Mouse (Mus musculus) naive thymus-derived CD4-positive, alpha-beta T cell, adult 2 months (primary cell): ENCODE data around the gene U2af1.
A peak's percentile ranks its signal among the peaks of the same experiment; 100 is the strongest.
"Not testable (repeated sequence)": the region's sequence is repeated elsewhere in the genome, so short reads cannot be mapped to it uniquely, and the experiment has no call there.

Experiments used
- DNase-seq: peaks from one replicate; pipeline ENCODE4 v3.0.0-alpha.2; 2011; ENCODE audit warnings: low read depth

U2af1 gene

DNA sequence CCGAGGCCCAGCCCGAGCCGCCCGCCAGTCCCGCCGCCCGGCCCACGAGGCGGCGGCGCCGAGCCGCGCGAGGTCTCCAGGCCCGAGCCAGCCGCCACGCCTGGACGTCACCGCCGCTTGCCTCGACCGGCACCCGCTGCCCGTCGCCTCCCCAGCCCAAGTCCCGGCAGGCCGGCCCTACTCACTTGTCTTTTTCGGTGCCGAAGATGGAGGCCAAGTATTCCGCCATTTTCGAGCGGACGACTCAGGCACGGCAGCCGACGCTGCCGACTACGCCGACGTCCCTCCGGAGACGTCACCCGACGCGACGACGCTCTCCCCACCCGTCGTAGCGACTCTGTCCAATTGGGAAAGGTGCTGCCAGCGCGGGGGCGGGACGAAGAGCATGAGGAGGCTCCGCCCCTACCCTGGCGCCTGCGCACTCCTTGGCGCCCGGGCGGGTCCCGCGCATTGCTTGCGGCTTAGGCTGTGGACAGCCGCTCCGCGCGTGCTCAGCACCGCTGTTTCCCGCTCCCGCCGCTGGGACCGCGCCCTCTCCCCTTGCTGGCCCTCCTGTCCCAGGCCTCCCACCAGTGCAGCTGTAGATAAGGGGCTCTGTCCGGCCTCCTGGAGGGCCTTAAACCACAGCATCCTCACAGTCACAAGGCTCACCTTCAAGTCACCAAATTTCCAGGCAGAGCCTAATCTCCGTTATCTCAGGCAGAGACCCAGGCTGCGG is at the start of gene U2af1:
Gene U2af1, minus strand, starts transcription at position 425 of the 718 bp plus-strand sequence.
- peak; percentile 99 for DNase-seq

DNA sequence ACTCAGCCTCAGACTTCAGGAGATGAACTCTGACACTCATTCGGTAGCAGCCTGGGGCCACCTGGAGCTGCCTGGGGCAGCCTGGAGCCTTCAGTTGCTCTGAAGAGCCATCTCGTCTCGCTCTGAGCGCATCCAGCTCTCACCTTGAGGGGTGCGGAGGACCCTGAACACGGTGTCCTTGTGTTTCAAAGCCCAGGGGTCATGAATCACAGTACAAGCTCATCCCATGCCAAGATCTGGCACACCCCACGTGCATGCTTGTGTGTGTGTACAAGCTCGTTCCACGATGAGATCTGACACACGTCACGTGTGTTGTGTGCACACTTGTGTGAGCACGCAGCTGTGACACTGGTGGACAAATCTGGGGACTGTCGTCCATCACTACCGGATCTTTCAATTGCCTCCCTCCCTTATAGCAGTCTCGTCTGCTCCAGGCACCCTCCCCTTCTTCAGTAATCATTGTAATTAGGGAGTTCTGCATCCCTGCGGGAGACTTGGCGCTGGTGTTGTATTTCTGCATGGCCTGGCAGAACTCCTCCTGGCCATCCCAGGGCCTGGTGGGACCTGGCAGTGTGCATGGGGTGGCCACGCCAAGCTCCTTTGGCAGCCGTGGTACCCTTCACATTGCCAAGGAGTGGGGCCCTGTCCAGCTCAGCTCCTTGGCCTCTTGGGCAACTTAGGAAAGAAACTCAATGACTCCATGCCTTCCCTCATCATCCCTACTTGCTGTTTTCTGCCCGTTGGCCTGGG is 46.8 kb upstream of the U2af1 start:
- DNase-seq = no peak

DNA sequence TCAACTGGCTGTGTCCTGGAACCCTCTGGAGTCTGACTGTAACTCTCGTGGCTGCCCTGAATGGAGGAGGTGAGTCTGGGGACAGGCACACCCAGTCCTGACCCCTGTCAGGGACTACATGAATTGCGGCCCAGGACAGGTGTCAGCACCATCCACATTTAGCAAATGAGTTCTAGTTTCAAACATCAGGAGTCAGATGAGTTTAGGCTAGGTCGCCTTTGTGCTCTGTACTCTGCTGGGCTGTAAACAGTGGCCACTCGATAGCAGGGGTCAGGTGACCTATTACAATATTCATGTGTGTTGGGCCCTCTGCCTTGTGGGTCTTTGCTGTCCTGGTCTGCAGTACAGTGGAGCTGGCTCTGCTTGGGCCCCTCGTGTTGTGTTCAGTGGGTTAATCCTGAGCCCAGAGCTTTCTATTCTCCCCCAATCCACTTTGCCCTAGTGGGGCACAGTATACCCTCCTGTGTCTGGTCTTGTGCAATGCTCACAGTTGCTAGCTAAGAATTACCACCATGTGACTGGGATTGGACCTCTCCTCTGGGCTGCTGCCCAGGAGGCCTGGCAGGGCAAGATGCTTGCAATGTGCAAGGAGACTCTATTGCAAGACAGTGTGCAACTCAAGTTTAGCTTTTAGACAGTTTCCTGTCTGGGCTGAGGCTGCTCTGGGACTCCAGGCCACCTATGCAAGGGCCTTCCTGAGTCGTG is 44.7 kb upstream of the U2af1 start:
- DNase-seq = no peak

DNA sequence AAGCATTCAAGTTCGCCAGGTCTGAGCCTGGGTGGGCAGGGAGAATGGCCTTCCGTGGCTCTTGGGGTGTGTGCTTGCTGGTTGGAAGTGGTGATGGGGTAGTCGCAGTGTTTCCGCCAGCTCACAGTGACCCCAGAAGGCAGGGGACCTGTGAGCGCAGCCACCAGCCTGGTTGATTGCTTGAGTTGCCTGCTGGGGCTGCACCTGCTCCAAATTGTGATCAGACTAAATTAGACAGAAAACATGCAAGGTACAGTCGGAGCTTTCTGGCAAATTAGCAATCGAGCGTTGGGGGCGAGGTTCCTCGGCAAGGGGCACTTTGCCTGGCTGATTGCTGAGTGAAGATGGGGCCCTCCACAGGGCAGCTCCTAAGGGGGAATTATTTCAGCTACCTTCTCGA is 39.7 kb upstream of the U2af1 start:
- no peak for DNase-seq

DNA sequence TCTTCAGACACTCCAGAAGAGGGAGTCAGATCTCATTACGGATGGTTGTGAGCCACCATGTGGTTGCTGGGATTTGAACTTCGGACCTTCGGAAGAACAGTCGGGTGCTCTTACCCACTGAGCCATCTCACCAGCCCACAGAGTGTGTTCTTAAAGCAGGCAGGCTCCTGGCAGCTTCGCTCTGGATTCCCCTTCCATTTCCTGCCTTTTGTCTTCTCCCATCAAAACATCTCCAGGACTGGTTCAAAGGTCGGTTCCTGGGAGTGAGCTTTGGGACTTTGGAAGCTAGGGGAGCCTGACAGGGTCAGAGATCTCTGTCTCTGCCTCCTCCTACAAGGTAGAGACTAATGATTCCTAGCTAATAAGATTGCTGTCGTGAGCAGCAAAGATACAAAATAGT is 36.7 kb upstream of the U2af1 start:
- not testable (repeated sequence) for DNase-seq

DNA sequence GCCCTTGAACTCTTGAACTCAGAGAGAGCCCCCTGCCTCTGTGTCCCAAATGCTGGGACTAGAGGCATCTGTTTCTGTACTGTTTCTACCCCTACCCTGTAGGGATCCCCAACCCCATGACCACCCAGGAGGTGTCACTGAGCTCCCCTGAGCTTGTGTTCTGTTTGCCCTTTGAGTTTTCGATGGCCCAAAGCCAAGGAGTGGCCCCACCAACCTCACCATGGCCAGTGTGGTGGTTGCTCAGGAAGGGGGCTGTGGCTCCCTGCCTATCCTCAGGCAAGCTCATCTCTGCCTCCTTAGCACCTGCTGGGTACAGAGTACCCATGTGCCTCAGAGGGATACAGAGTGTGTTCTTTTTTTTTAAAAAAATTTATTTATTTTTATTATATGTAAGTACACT is 36.3 kb upstream of the U2af1 start:
- DNase-seq = no peak

DNA sequence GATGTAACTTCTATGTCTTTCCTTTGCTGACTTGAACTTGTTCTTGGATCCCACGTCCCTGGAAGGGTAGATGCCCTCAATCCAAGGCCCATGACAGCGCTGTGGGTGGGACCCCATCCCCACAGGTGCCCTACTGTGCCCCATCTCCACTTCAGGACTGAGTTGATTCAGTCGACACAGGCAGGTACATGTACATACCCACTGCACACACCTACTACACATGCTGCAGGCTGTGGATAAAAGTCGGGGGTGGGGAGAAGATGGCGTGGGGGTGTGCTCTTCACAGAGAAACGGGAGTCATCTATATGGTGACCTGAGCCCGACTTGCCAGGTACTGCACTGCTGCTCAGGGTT is 35.3 kb upstream of the U2af1 start:
- DNase-seq = no peak

DNA sequence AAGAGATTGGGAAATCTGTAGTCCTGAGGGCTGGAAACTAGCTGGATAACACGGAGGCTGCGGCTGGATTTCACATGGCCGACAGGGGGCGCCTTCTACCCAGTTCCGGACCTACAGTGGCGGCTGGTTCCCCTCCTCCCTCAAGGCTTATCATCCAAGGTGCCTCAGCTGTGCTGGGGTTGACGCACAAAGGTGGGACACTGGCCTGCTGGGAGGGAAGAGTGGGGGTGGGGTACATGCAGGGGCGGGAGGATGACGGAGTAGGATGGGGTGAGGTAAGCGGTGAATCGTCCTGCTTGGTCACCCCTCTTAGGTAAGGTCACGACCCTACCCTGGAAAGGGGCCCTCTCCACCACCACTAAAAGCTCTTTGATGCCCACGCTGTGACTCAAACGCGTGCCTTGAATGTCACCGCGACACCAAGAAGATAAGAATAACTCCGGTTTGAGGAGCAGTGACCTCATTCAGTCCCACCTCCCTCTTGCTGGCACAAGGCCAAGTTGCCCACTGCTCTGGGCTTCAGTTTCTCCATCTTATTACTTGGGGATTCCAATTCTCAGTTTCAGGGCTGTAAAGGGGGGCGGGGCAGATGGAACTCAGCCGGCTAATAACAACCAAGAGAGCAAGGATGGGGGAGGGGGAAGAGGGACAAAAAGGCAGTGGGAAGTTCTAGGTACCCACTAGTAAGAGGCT is 34.8 kb upstream of the U2af1 start:
- DNase-seq = peak; percentile 89

DNA sequence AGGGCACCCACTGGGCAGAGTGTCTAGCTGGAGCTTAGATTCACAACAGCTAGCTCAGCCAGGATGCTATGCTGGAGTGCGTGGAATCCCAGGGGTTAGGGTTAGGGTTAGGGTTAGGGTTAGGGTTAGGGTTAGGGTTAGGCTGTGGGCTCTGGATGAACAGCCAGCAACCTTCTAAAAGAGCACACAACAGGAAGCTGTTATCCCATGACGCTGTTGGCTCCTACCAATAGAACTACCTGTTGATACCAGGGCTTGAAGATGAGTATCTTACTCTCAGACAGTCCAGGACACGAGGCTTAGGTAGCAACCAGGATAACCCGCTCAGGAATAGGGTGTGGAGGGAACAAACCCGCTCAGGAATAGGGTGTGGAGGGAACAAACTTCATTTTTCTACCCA is 34.2 kb upstream of the U2af1 start:
- DNase-seq = no peak

DNA sequence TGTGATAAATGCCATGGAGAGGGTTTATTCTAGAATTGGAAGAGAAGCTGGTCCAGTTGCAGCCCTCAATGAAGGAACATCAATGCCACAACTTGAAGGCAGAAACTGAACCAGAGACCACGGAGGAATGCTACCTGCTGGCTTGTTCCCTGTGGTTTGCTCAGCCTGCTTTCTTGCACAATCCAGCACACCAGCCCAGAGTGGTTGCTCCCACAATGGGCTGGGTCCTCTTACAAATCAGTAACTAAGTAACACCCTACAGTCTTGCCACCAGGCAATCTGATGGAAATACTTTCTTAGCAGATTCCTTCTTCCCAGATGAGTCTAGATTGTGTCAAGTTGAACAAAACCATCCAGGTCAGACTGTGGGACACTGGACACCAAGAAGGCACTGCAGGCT is 30.9 kb upstream of the U2af1 start:
- DNase-seq = no peak

DNA sequence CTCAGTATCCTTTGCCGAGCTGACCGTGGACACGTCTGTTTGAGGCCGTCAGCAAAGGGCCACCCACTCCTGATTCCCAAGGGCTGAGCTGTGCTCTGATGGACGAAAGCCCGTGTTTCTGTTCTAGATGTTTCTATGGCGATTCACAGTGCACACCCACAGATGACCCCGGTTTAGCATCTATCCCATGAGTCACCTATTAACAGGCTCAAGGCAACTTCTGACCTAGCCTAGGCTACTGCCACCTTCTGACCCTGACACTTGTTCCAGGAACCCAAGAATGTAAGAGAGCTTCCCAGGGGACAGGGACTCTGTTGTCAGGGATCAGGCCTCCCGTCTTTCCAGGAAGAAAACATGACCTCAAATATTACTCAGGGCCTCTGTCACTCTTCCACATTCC is 29.4 kb upstream of the U2af1 start:
- DNase-seq = no peak

DNA sequence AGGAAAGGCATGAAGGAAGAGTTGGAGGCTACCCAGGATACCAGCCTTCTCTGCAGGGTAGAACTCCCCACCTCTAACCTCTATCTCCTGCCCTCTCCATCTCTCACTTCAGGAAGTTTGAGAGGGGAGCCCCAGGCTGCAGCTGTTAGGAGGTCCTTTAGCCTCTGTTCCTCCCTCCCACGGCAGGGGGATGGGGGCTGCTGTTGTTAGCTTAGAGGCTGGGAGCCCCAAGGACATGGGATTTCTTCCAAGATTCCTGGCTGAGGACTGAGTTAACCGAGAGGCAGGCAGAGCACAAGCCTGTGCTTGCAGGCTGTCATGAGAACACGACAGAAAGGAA is 27.5 kb upstream of the U2af1 start:
- DNase-seq = no peak

DNA sequence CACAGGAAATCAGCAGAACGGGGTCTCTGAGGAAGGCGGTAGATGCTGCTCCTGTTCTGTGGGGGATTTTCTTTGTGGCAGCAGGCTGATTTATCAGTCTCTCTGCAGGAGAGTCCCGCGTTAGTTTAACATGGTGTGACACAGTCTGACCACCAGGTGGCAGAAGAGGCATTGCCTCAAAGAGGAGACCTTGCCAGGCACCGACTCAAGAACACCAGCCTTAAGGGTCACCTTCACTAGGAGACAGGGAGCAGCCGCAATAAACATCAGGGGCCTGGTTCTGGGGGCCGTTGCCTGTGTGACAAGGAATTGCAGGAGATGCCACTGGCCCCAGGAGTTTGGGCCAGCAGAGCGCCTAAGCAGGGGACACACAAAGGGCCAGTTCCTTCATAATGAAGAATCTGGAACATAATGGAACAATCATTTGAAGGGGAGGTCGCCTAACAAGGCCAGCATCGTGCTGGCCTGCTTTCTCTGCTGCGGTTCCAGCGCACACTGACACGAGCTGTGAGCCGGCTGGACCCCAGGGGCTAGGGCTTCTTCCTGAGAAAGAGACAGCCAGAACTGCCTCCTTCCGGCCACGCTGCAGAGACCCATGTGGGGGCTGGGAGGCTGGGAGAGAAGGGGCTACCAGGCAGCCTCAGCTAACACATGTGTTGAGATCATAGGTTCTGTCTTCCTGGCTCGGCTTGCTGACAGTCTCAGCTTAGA is 27.0 kb upstream of the U2af1 start:
- peak; percentile 91 for DNase-seq

DNA sequence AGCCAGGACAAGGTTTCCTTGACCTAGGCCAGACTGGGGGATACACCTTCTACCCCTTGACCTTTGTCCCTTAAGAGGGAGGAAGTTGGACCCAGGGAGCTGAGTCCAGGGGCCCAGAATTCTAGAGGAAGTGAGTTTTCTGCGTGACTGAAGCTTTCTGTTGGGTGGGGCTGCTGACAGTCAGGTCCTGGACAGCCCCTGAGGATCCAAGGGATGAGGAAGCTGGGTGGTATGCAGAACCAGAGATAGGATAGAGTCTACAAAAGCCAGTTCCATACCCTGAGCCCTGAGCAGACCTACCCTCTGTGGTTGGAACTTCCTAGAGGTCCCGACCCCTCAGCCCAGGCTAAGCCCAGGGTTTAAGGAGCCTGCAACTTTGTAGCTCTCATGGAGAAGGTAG is 21.8 kb upstream of the U2af1 start:
- no peak for DNase-seq

DNA sequence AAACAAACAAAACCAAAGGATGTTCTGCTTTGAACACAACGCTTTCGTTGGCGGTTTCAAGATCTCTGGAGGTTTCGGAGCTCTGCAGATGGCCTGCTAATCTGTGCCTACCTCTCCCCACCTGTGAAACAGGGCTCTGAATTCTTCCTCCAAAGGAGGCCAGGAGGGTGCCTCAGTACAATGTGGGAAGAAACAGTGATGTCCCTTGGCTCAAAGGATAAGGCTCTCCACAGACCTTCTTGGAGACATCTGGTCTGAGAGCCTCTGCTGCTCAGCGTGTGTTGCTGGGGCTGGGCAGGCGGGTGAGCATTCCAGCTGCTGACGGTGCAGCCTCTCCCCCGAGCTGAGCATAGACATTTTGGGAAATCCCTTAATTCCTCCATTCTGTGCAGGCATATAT is 18.8 kb upstream of the U2af1 start, which contains the start of gene Cryaa:
Gene Cryaa, plus strand, starts transcription at position 301 of the 400 bp plus-strand sequence.
- no peak for DNase-seq

DNA sequence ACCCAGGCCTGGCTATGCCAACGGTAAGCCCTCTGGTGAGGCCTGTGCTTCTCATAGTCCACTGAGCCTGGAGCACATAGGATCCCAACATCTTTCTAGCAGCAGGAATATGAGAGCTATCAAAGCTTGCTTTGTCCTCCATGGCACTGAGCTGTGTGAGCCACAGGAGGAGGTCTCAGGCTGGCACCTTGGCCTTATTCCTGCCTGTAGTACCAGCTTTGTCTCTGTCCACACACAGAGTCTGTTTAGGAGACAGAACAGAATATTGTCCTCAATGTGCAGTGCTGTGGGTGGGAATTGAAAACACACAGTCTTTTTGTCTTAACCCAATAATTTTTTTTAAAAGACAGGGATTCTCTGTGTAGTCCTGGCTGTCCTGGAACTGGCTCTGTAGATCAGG is 15.7 kb upstream of the U2af1 start:
- no peak for DNase-seq

DNA sequence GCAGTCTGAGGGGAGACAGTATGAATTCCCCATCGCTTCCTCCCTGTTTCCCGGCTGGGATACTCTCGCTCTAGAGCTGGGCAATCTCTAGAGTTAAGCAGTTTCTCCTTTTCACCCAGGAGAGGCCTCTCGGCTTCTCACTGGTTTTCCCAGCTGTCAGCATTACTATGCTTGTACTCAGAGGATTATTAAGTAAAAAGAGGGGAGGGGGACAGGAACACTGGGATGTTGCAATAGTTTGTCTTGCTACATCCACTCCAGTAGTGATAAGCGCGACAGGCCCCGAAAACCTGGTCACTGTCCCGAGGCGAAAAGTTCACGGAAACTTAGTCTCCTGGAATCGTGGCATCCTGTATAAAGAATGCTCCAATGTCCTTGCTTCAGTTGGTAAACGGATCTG is 13.6 kb upstream of the U2af1 start:
- DNase-seq = no peak

DNA sequence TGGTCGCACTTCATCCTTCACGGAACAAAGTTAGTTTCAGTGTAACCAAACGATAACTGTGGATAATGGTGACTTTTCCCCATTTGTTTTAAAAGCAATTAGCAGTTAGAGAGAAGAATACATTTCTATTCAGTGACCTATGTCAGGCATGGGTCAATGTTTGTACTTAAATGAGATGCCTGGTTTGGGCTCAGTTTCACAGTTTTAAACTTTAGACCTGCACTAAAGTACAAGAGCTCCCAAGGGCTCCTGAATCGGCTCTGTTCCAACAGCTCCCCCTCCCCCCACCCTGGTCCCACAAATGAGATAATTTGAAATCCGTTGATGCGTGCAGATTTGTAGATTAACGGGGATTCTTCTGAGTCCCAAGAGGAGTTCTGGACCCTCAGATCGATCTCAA is 13.0 kb upstream of the U2af1 start:
- DNase-seq = no peak

DNA sequence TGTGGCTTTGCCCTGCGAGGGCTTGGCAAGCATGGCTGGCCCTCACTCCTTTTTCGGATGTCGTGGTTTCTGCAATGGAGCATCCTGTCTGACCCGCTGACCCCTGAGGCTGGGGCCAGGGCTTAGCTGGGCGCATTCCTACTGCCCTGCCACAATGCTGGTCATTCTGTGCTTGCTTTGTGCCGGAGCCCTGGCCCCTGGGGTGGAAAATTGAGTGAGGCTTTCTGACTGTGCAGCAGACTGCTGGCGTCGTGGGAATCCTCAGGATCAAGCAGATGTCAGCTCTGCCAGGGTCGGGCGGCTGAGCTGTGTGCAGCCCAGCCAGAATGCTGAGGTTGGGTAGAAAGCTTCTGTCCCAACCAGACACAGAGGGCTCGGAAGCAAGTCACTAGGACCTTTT is 11.5 kb upstream of the U2af1 start:
- DNase-seq = no peak

DNA sequence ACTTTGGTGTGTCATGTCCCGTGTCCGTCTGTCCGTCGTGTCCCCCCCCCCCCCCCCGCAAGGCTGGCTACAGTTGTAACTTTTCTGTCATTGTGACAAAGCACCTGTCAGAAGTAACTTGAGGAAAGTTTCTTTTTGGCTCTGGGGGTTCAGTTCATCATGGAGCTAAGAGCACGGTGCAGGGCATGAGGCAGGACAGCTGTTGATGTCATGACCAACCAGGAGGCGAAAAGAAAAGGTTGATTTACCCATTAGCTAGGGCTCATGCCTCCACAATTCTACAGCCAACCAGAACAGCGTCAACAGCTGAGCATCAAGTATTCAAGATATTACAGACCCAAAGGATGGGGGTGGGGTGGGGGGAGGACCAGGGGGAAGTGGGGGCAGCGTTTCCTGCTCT is 9.6 kb upstream of the U2af1 start:
- DNase-seq = no peak

DNA sequence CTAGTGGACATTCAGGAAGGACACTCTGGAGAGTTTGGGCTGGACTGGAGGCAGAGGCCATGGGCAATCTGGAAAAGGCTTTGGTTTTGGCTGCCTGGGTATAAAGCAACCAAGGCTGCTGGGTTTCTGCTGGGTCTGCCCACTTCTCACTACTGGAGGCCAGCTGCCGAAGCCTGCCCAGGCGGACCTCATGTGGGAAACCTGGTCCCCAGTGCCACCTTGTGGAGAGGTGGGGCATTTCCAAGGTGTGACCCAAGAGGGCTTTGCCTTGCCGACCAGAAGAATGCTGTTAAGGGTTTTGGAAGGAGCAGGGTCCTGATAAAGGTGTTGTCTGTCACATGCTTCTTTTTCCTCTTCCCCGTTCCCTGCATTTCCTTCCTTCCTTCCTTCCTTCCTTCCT is 6.1 kb upstream of the U2af1 start:
- peak; percentile 88 for DNase-seq

DNA sequence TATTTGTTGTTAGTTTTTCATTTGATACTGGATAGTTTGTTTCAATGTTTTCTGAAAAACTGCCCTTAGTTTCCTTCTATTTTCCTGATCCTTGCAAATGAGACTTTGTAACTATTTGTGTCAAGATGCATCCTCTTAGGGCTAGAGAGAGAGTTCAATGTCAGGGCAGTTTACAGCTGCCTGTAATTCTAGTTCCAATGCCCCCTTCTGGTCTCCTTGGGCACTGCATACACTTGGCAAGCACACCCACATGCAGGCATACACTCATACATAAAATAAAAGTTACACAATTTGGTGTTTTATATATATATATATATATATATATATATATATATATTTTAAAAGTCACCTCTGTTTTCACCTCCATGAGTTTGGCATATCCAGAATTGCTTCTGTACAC is 4.2 kb upstream of the U2af1 start:
- DNase-seq = peak; percentile 47
